Mouse (Mus musculus): Measurements from ENCODE around the gene Tgm2.

GRCm38 (mm10) chr2:158079843-158080395, 66.3 kb downstream of the Tgm2 start:
- TF ChIP-seq CTCF (IDR thresholded peaks at IDR 0.05; ENCODE audit: insufficient read depth, low read length) (no peak; the same call in 1 of the 2 replicates), POLR2A (IDR thresholded peaks at IDR 0.05; ENCODE audit: borderline replicate concordance, extremely low read depth, low read depth, low read length) (no peak)

Data from lung, adult 2 months (tissue).